Mouse (Mus musculus) hindbrain, embryonic 13.5 days (tissue): ENCODE measurements around the gene Rassf3. TPM values are rescaled to one million over a fixed set of nuclear protein-coding genes. Genes with fewer than 3 reads are reported as not detected.

ENCODE experiments used
- ATAC-seq: fragments of 200-750 bp; cut with Nextera tagmentation; 2 replicates; pipeline ENCODE4 v1.8.0; 2017; ENCODE audit warnings: moderate TSS enrichment; ENCODE audit not compliant: low FRiP score
- H3K27ac ChIP-seq: fragments of 300-500 bp; sonication (generic); 2 replicates; pipeline ENCODE4 v1.5.1; 2015; ENCODE audit warnings: inconsistent platforms, mild to moderate bottlenecking, moderate library complexity
- H3K27me3 ChIP-seq: fragments of 300-500 bp; sonication (generic); 2 replicates; pipeline ENCODE4 v1.6.1; 2015; ENCODE audit warnings: mild to moderate bottlenecking, inconsistent platforms
- H3K36me3 ChIP-seq: fragments of 300-500 bp; sonication (generic); 2 replicates; pipeline ENCODE4 v1.6.1; 2015; ENCODE audit warnings: mild to moderate bottlenecking, inconsistent platforms
- H3K4me1 ChIP-seq: fragments of 300-500 bp; sonication (generic); replicated peaks from 2 replicates; pipeline ENCODE4 v1.6.1; 2015; ENCODE audit warnings: inconsistent platforms
- H3K4me2 ChIP-seq: fragments of 300-500 bp; sonication (generic); 2 replicates; pipeline ENCODE4 v1.6.1; 2015; ENCODE audit warnings: inconsistent platforms, mild to moderate bottlenecking, moderate library complexity
- H3K4me3 ChIP-seq: fragments of 300-500 bp; sonication (generic); 2 replicates; pipeline ENCODE4 v1.5.1; 2015; ENCODE audit warnings: mild to moderate bottlenecking, inconsistent platforms
- H3K9ac ChIP-seq: fragments of 300-500 bp; sonication (generic); 2 replicates; pipeline ENCODE4 v1.6.1; 2015; ENCODE audit warnings: mild to moderate bottlenecking, inconsistent platforms
- H3K9me3 ChIP-seq: fragments of 300-500 bp; sonication (generic); 2 replicates; pipeline ENCODE4 v1.6.1; 2016; ENCODE audit warnings: inconsistent platforms
- WGBS: fragments of 180-500 bp; shearing (Covaris S2); methylation state at CpG from one replicate; pipeline ENCODE4 v1.1.7; 2015; 5-methylcytosine and 5-hydroxymethylcytosine counted together
- polyA plus RNA-seq: library from polyadenylated mRNA; unstranded; fragments of >200 nt; fragmentation: Nextera tagmentation; extraction: Ambion mirVana; gene quantifications from 2 replicates; pipeline ENCODE4 v1.2.1, GENCODE M21; 2015

Rassf3 gene
- polyA plus RNA-seq, 1 experiment from 2014 or later, result 5.2 TPM

DNA sequence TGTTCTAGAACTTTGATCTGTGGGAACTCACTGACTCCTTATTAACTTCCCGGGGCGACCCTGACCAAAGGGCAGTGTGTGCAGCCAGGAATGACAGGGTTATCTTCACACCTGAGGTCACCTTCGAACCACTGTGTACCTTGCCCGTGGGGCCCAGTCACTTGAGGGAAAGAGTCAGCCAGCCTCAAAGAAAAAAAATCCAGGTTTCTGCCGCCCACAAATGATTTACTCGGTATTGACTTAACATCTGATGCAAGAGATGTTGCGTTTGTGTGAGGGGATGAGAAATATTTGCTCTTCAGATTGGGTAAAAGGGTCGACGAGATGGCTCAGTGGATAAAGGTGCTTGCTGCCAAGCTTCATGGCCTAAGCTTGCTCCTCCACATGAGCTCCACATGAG, 10.2 kb upstream of the Rassf3 start:
- no peaks in the 10 kb centered on the region for H3K36me3 ChIP-seq

GRCm38 (mm10) chr10:121483364-121483763, 7.2 kb upstream of the Rassf3 start:
- WGBS, result 57% methylated on average over 1 of the region's 1 CpGs
- no peak overlapping the region for H3K9ac ChIP-seq

More for the DNA sequence above, 10.2 kb upstream of the Rassf3 start:
- H3K9ac ChIP-seq, result no peak overlapping the region
- no peaks in the 10 kb centered on the region for H3K27me3 ChIP-seq
- ATAC-seq, result no peak
- H3K9me3 ChIP-seq, result no peaks in the 10 kb centered on the region
- no peak overlapping the region for H3K4me2 ChIP-seq
- no peak overlapping the region for H3K4me3 ChIP-seq
- H3K4me1 ChIP-seq, result no peaks in the 10 kb centered on the region
- H3K27ac ChIP-seq, result no peak overlapping the region
- 92% methylated on average over 9 of the region's 9 CpGs for WGBS

DNA sequence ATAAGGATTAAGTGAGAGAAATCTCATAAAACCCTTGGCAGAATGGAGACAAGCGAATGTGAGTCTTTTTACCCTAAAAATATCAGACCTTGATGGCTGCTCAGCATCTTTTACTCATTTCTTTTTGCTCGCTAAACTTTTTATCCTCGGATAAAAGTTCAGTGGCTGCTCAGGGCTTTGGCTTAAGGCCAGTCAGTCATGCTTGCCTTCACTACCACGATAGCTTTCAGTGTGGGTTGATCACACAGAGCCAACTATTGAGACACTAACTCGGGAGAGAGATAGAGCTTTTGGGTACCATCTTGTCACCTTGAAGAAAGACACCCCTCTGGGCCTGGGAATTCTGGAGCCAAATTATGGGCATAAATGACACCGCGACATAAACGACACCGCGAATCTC, 5.0 kb upstream of the Rassf3 start:
- Histone ChIP-seq H3K27ac (no peak overlapping the region), H3K4me1 (peaks cover 13% of the 10 kb centered on the region), H3K9ac (no peak overlapping the region), H3K36me3 (no peaks in the 10 kb centered on the region), H3K4me3 (no peak overlapping the region), H3K27me3 (peaks cover 4% of the 10 kb centered on the region; the same call in 1 of the 2 replicates), H3K4me2 (no peak overlapping the region), H3K9me3 (no peaks in the 10 kb centered on the region)
- no peak for ATAC-seq
- 90% methylated on average over 10 of the region's 10 CpGs for WGBS

More at GRCm38 (mm10) chr10:121483364-121483763, 7.2 kb upstream of the Rassf3 start:
- H3K27me3 ChIP-seq, result no peaks in the 10 kb centered on the region
- no peaks in the 10 kb centered on the region for H3K36me3 ChIP-seq
- no peak overlapping the region for H3K4me2 ChIP-seq
- ATAC-seq, result no peak
- no peaks in the 10 kb centered on the region for H3K9me3 ChIP-seq
- no peak overlapping the region for H3K4me3 ChIP-seq
- no peak overlapping the region for H3K27ac ChIP-seq
- H3K4me1 ChIP-seq, result no peaks in the 10 kb centered on the region

DNA sequence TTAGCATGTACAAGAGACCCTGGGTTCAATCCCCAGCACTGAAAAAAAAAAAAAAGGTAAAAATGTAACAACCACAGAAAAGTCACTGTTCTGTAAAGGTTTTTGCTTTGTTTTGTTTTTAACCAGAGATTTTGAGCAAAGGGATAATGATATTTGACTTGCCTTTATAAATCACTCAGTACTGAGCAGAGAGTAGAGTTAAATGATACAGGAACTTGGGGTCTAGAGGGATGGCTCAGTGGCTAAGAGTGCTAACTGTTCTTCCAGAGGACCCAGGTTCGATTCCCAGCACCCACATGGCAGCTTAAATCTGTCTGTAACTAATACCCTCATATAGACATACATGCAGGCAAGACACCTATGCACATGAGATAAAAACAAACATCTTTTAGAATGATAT, 3.8 kb upstream of the Rassf3 start:
- Histone ChIP-seq H3K4me3 (no peak overlapping the region), H3K27me3 (peaks cover 12% of the 10 kb centered on the region), H3K4me2 (no peak overlapping the region), H3K36me3 (no peaks in the 10 kb centered on the region), H3K4me1 (peaks cover 24% of the 10 kb centered on the region), H3K27ac (no peak overlapping the region), H3K9me3 (no peaks in the 10 kb centered on the region), H3K9ac (no peak overlapping the region)
- no peak for ATAC-seq
- 92% methylated on average over 1 of the region's 1 CpGs for WGBS

DNA sequence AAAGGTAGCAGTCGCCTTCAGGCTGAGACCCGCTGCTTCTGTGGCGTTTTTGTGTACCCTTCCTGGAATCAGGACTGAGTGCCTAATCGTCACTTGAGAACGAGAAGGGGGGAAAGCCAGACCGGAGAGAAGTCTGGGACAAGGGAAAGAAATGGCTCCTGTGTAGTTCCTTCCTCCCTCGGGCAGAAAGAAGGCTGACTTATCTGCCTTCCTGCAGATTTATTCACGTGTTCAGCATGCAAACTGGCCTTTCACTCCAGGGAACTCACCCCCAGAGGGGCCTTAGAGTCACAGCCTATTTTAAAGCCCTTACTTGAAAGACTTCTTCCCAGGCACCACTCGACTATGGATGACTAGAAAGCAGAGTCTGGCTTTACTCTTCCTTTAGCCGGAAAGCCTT, 1.3 kb upstream of the Rassf3 start:
- peak overlapping the region; percentile 96; the same call in 1 of the 2 replicates for H3K4me2 ChIP-seq
- H3K27ac ChIP-seq, result peak overlapping the region; percentile 40; the same call in 1 of the 2 replicates
- H3K4me3 ChIP-seq, result no peak overlapping the region
- no peak overlapping the region; the same call in 1 of the 2 replicates for H3K9ac ChIP-seq
- H3K27me3 ChIP-seq, result peaks cover 27% of the 10 kb centered on the region
- no peaks in the 10 kb centered on the region for H3K36me3 ChIP-seq
- peaks cover 38% of the 10 kb centered on the region for H3K4me1 ChIP-seq
- no peaks in the 10 kb centered on the region for H3K9me3 ChIP-seq
- ATAC-seq, result no peak
- 14% methylated on average over 10 of the region's 10 CpGs for whole genome bisulfite sequencing

- no peaks in the 10 kb centered on the region for H3K36me3 ChIP-seq
- H3K4me1 ChIP-seq, result peaks cover 38% of the 10 kb centered on the region
- ATAC-seq, result no peak
- H3K27ac ChIP-seq, result peak overlapping the region; percentile 40; the same call in 1 of the 2 replicates
- peak overlapping the region; percentile 96 for H3K4me2 ChIP-seq
- H3K9ac ChIP-seq, result no peak overlapping the region
- WGBS, result 21% methylated on average over 8 of the region's 8 CpGs
- H3K27me3 ChIP-seq, result peaks cover 27% of the 10 kb centered on the region
- no peaks in the 10 kb centered on the region for H3K9me3 ChIP-seq
- H3K4me3 ChIP-seq, result peak overlapping the region; percentile 59; the same call in 1 of the 2 replicates
These were observed 806 bp upstream of the Rassf3 start for GRCm38 (mm10) chr10:121476968-121477337.

DNA sequence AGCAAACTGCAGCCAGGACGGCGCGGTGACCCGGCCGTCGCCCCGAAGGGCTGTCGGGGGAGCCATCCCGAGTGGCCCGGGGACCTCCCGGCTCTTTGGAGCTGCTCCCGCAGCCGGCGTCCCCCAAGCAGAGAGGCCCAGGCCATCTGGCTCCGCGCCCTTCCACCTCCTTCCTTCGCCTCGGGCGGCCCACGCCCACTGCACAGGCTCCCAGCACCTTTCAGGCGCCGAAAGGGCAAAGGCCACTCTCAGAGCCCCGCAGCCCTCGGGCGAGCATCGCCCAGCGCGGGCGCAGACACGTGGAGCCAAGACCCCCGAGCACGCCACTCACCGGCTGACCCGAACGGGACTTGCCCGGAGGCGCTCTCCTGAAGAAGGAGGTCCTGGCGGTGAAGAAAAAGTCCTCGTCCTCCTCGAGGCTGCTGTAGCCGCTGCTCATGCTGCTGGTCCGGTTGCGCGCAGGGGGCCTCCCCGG, 438 bp downstream of the Rassf3 start:
- H3K9me3 ChIP-seq, result no peaks in the 10 kb centered on the region
- H3K27ac ChIP-seq, result peak overlapping the region; percentile 42
- H3K4me1 ChIP-seq, result peaks cover 38% of the 10 kb centered on the region
- peak overlapping the region; percentile 59 for H3K4me3 ChIP-seq
- no peaks in the 10 kb centered on the region for H3K36me3 ChIP-seq
- 0% methylated on average over 44 of the region's 45 CpGs for WGBS
- peaks cover 27% of the 10 kb centered on the region for H3K27me3 ChIP-seq
- peak overlapping the region; percentile 96 for H3K4me2 ChIP-seq
- ATAC-seq, result peak; percentile 72
- H3K9ac ChIP-seq, result peak overlapping the region; percentile 77

DNA sequence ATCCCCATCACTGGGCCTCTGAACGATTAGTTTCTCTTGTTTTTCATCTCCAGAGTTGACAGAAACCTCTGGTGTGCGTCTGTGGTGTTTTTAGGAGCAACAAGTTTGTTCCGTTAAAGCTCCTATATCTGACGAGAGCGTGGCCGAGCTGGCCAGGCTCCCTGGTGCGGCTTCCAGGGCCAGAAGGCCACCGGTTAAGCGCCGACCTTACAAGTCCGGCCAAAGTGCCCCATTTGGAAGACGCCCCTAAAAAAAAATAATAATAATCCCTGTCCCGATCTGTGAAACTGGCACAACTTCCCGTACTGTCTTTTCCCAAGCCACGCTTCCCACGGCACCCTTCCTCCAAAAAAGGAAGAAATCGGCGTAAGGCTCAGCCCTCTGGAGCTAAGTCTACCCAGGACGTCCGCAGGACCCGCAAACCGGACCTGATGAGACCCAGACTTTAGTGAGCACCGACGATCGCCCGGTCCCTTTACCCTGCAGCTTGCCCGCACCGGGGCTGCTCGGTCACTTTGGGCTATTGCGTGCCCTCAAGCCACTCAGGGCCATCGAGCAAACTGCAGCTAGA, 961 bp downstream of the Rassf3 start:
- Histone ChIP-seq H3K36me3 (no peaks in the 10 kb centered on the region), H3K27ac (0 out of 2 replicates have a peak overlapping the region, but pooled peaks have one; percentile 42), H3K9me3 (no peaks in the 10 kb centered on the region), H3K9ac (peak overlapping the region; percentile 77), H3K27me3 (peaks cover 27% of the 10 kb centered on the region), H3K4me3 (peak overlapping the region; percentile 59), H3K4me2 (peak overlapping the region; percentile 96), H3K4me1 (peaks cover 38% of the 10 kb centered on the region)
- no peak; the same call in 1 of the 2 replicates for ATAC-seq
- WGBS, result 3% methylated on average over 31 of the region's 31 CpGs

- Histone ChIP-seq H3K9me3 (no peaks in the 10 kb centered on the region), H3K27me3 (peaks cover 27% of the 10 kb centered on the region), H3K36me3 (no peaks in the 10 kb centered on the region), H3K4me3 (peak overlapping the region; percentile 59), H3K27ac (no peak overlapping the region), H3K9ac (peak overlapping the region; percentile 77; the same call in 1 of the 2 replicates), H3K4me2 (peak overlapping the region; percentile 96), H3K4me1 (peaks cover 42% of the 10 kb centered on the region)
- ATAC-seq, result no peak
- WGBS, result 31% methylated on average over 4 of the region's 4 CpGs
These were observed 1.9 kb downstream of the Rassf3 start for GRCm38 (mm10) chr10:121474288-121474687.

- Histone ChIP-seq H3K9me3 (no peaks in the 10 kb centered on the region), H3K36me3 (no peaks in the 10 kb centered on the region), H3K9ac (no peak overlapping the region), H3K4me3 (no peak overlapping the region; the same call in 1 of the 2 replicates), H3K27me3 (peaks cover 27% of the 10 kb centered on the region), H3K27ac (no peak overlapping the region), H3K4me1 (peaks cover 42% of the 10 kb centered on the region), H3K4me2 (peak overlapping the region; percentile 96)
- WGBS, result 70% methylated on average over 12 of the region's 12 CpGs
- no peak for ATAC-seq
These were observed 2.4 kb downstream of the Rassf3 start for GRCm38 (mm10) chr10:121473723-121474215.

GRCm38 (mm10) chr10:121472593-121473217, 3.4 kb downstream of the Rassf3 start:
- Histone ChIP-seq H3K9me3 (no peaks in the 10 kb centered on the region), H3K4me1 (peaks cover 42% of the 10 kb centered on the region), H3K36me3 (no peaks in the 10 kb centered on the region), H3K27me3 (peaks cover 27% of the 10 kb centered on the region), H3K4me2 (peak overlapping the region; percentile 20; the same call in 1 of the 2 replicates), H3K4me3 (no peak overlapping the region), H3K9ac (no peak overlapping the region), H3K27ac (no peak overlapping the region)
- WGBS, result 86% methylated on average over 11 of the region's 11 CpGs
- no peak for ATAC-seq

DNA sequence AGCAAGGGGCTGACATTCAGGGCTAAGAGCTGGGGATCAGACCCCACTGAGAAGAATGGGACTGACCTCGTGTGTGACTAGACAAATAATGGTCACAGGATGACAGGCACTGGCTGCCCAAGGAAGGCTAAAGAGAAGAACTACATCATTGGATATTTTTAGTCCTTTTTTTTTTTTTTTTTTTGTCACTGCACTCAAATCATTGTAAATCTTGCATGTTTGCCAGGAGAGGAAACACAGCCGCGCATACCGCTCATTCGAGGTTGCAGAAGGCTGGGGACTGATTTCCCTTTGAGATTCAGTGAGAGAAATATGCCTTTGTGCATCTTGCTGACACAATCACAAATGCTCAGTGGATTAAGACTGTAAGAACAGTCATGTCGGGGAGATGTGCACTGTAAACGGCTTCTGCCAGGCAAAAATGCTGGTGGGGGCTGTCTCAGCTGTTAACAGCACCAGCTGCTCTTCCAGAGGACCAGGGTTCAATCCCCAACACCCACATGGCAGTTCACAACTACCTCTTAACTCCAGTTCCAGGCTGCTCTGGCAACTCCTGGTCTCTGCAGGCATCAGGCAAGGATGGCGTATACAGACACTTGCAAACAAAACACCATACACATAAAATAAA, 4.5 kb downstream of the Rassf3 start:
- Histone ChIP-seq H3K9me3 (no peaks in the 10 kb centered on the region), H3K27me3 (peaks cover 27% of the 10 kb centered on the region), H3K9ac (no peak overlapping the region), H3K4me1 (peaks cover 33% of the 10 kb centered on the region), H3K36me3 (no peaks in the 10 kb centered on the region), H3K4me3 (no peak overlapping the region), H3K27ac (peak overlapping the region; percentile 64; the same call in 1 of the 2 replicates), H3K4me2 (no peak overlapping the region)
- no peak for ATAC-seq
- WGBS, result 52% methylated on average over 8 of the region's 8 CpGs
